Comparison of ENCODE assay signal across 8 mouse cellular contexts in the genomic region with DNA sequence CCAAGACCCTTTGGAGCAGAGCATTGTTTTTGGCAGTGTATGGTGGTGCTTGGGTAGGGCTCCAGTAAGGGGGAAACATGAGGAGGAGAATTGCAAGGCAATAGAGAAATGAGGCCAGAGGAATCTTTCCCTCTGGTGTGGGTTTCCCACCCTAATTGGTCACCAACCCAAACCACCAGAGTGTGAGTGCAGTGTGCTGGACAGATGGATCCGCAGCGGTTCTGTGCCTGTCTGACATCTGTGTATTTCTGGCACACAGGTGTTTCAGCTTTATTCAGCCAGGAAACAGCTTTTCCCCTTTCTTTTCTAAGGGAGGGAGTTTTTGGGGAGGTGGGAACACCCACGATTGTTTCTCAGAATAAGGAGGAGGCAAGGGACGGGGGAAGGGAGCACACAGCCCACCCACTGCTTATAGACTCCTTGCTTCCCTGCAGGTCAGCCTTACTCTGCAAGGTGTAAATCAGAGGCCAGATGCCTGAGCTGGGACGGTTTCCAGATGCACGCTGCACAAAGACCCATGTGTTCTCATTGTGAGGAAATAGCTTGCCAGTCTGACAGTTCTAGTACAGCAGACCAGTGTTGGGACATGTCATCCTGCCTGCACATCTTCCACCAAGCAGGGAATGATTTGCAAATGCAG.
A peak's percentile ranks its signal among the peaks of the same experiment; 100 is the strongest.
DNase-seq lines count a peak whose midpoint lies in the region; ATAC-seq lines count a peak whose summit lies in the region.

No protein-coding gene starts in this region.

- 26% methylated on average over 6 of the region's 6 CpGs for WGBS in embryonic facial prominence, embryonic 15.5 days
- WGBS in limb, embryonic 15.5 days: 11% methylated on average over 6 of the region's 6 CpGs
- WGBS in intestine, embryonic 16.5 days: 44% methylated on average over 6 of the region's 6 CpGs

- peaks cover 20% of the 10 kb centered on the region for H3K4me1 ChIP-seq in embryonic facial prominence, embryonic 15.5 days
- H3K4me1 ChIP-seq in limb, embryonic 15.5 days: peaks cover 28% of the 10 kb centered on the region
- peaks cover 14% of the 10 kb centered on the region; the same call in 1 of the 2 replicates for H3K4me1 ChIP-seq in intestine, embryonic 16.5 days (ENCODE audit: control insufficient read depth, insufficient read depth, low read length)

- H3K9ac ChIP-seq in embryonic facial prominence, embryonic 15.5 days: no peak overlapping the region
- H3K9ac ChIP-seq in limb, embryonic 15.5 days: no peak overlapping the region
- no peak overlapping the region for H3K9ac ChIP-seq in intestine, embryonic 16.5 days (ENCODE audit: low read depth, low read length)

- no peak overlapping the region for H3K4me3 ChIP-seq in embryonic facial prominence, embryonic 15.5 days (replicated peaks)
- H3K4me3 ChIP-seq in limb, embryonic 15.5 days: no peak overlapping the region
- no peak overlapping the region for H3K4me3 ChIP-seq in intestine, embryonic 16.5 days (ENCODE audit: low read length)

- H3K27ac ChIP-seq in embryonic facial prominence, embryonic 15.5 days (replicated peaks): no peak overlapping the region
- peak overlapping the region; percentile 38; the same call in 1 of the 2 replicates for H3K27ac ChIP-seq in limb, embryonic 15.5 days
- H3K27ac ChIP-seq in intestine, embryonic 16.5 days (ENCODE audit: low read length): no peak overlapping the region

- ATAC-seq in embryonic facial prominence, embryonic 15.5 days (ENCODE audit: insufficient number of reproducible peaks, low FRiP score, low TSS enrichment, low read depth): peak; percentile 31; the same call in 1 of the 2 replicates
- 0 out of 2 replicates have a peak, but pooled peaks have one; percentile 25 for ATAC-seq in limb, embryonic 15.5 days (ENCODE audit: insufficient number of reproducible peaks, low FRiP score, low TSS enrichment, low read depth)
- no peak for ATAC-seq in intestine, embryonic 16.5 days

- peak; percentile 42 to 54 for DNase-seq in cerebellum, postnatal 10 days
- DNase-seq in cerebellum, adult 9-11 months: no peak
- peak; percentile 5 for DNase-seq in ZHBTc4 (ENCODE audit: low read depth, low spot score)
- DNase-seq in heart, postnatal 10 days: no peak
- DNase-seq in layer of hippocampus, adult 9-11 months: no peak

- no peak overlapping the region for H3K4me2 ChIP-seq in embryonic facial prominence, embryonic 15.5 days (replicated peaks)
- H3K4me2 ChIP-seq in limb, embryonic 15.5 days: no peak overlapping the region
- no peak overlapping the region for H3K4me2 ChIP-seq in intestine, embryonic 16.5 days (ENCODE audit: low read depth, low read length)

- H3K27me3 ChIP-seq in embryonic facial prominence, embryonic 15.5 days: no peaks in the 10 kb centered on the region; the same call in 1 of the 2 replicates
- H3K27me3 ChIP-seq in limb, embryonic 15.5 days: 0 out of 2 replicates have a peak, but pooled peaks cover 5% of the 10 kb centered on the region
- H3K27me3 ChIP-seq in intestine, embryonic 16.5 days (replicated peaks; ENCODE audit: control insufficient read depth, insufficient read depth, low read length): no peaks in the 10 kb centered on the region

- intact Hi-C loops in heart, postnatal 10 days (cut with DNase I): no loop called here

- no peaks in the 10 kb centered on the region for H3K36me3 ChIP-seq in embryonic facial prominence, embryonic 15.5 days
- H3K36me3 ChIP-seq in limb, embryonic 15.5 days: no peaks in the 10 kb centered on the region
- H3K36me3 ChIP-seq in intestine, embryonic 16.5 days (ENCODE audit: control insufficient read depth, insufficient read depth, low read length): no peaks in the 10 kb centered on the region

- no peaks in the 10 kb centered on the region for H3K9me3 ChIP-seq in embryonic facial prominence, embryonic 15.5 days (replicated peaks)
- H3K9me3 ChIP-seq in limb, embryonic 15.5 days: no peaks in the 10 kb centered on the region
- no peaks in the 10 kb centered on the region for H3K9me3 ChIP-seq in intestine, embryonic 16.5 days (ENCODE audit: control insufficient read depth, low read length)

Comparison
In these comparisons a context has a peak if more than half of its experiments do, and no peak if none do; other contexts are left out.
1. DNase-seq: peak in cerebellum, postnatal 10 days (2 of 2) and ZHBTc4 (single experiment); none in cerebellum, adult 9-11 months (single experiment), heart, postnatal 10 days (0 of 2) and layer of hippocampus, adult 9-11 months (single experiment).